Mouse (Mus musculus) retina, adult 2 months (tissue): Measurements from ENCODE around the gene Rhot2.

Experiments used
- DNase-seq: peaks from one replicate; pipeline ENCODE4 v3.0.0-alpha.2; 2012; ENCODE audit warnings: low read depth, low spot score

The Rhot2 gene

DNA sequence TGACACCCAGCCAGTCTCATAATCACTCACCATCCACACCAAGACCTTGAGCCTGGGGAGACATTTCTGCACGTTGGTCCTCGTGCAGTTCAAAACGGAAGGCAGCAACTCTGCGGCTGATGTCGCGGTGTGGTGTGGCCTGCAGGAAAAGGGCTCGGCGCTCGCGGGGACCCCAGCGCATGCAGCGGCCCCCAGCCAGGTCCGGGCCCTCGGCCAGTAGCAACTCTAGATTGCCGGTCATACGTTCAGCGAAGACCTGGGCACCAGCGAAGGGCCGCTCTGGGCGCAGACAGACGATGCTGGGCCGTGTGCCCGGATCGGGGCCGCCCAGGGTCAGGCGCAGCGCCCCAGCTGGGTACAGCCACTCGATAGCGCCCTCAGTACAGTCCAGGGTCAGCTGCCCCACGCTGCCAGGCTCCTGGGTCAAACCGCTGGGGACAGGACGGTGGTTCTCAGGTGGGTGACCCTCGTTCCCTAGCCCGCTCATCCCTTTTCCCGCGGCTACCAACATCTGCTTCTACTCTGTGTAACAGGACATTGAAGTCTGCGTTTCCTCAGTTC is 48.4 kb downstream of the Rhot2 start:
- DNase-seq: no peak

DNA sequence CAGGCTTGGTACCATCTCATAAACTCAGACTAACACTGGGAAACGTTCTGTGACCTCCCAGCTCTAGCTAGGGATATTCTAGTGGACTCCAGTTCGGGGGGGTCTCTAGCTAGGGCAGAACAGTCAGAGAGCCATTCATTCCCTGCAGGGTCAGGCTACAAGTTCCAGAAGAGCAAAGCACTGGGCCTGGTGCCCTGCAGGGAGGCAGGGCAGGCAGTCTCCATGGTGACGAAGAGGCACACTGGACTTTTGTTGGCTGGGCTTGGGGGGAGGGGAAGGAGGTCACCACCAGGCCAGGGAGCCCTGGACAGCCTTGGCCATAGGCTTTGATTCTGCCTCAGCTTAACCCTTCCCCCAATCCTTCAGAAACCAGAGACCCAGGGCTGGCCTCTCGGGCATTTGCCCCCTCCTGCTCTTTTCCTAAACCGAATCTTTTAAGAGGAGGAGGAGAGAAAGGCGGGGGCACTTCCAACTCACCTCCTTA is 49.0 kb downstream of the Rhot2 start, which contains the start of gene AC134908.4:
AC134908.4 (minus strand) TSS at position 51 of the 484 bp plus-strand sequence.
- no peak for DNase-seq

DNA sequence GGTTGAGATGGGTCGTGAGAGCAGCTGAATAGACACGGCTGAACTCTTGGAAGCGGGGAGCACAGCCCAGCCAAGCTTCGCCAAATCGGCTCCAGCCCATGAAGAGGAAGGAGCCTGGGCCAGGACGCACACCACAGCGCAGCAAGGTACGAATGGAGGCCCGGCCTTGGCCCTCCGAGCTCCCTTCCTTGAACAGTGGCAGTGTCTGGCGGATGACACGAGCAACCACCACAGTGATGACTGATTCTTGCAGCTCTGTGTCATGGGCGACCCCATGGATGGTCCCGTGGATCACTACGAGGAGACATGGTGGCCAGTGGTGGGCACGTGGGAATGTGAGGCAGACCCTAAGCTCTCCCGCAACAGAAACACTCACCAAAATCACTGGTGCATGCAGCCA is 49.7 kb downstream of the Rhot2 start:
- no peak for DNase-seq

GRCm38 (mm10) chr17:25794197-25794596 is 50.5 kb downstream of the Rhot2 start:
- no peak for DNase-seq

GRCm38 (mm10) chr17:25792615-25793014 is 52.0 kb downstream of the Rhot2 start, which contains the start of gene Fam173a:
TSS of gene Fam173a (minus strand) at chr17:25792901.
- DNase-seq: no peak

DNA sequence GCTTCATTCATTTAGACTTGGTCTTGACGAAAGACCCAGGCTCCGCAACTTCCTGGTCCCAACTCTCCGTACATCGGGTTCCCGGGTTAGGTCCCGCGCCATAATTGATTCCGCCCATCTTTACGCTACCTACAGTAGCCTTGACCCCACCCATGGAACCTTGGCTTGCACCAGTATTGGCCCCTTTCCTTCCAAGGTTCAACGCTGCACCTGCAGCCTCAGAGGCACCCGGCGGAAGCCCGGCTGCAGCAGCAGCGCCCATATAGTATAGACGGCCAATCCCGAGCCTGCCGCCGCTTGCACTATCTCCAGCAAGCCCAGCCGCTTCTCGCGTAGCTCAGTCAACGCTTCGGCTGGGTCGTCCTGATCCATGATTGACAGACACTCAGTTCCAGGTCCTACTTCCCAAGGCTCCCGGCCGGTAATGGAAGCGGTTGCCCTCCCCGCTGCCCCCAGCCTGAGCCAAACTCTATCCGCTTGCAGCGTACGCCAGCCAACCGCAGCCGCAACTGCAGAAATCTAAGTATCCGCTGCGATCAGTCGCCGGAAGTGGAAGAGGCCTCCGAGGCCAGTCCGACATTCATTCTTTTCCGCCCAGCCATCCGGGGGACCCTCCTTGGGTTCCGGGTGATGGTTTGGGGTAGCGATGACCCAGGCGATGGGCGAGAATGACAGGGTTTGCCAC is 52.7 kb downstream of the Rhot2 start:
- DNase-seq: peak; percentile 74

- DNase-seq: no peak
Observed at GRCm38 (mm10) chr17:25791320-25791842, 53.3 kb downstream of the Rhot2 start.
